Mouse (Mus musculus): ENCODE results near the gene Pah.

- no peak for TF ChIP-seq POLR2A (IDR thresholded peaks at IDR 0.05; ENCODE audit: control insufficient read depth, low read depth, low read length)
- no peak for TF ChIP-seq CTCF (IDR thresholded peaks at IDR 0.05; ENCODE audit: control insufficient read depth, insufficient read depth, insufficient replicate concordance, low read depth, low read length)
Measured at GRCm38 (mm10) chr10:87490328-87490727, 31.3 kb upstream of the Pah start.
